Mouse (Mus musculus) liver, embryonic 16.5 days (tissue): ENCODE data around the gene Erh. TPM values are rescaled to one million over a fixed set of nuclear protein-coding genes. Genes with fewer than 3 reads are reported as not detected.

ENCODE experiments used
- ATAC-seq: fragments of 200-750 bp; cut with Nextera tagmentation; 2 replicates; pipeline ENCODE4 v1.8.0; 2017; ENCODE audit warnings: low read depth, mild to moderate bottlenecking, moderate number of reproducible peaks, moderate library complexity
- H3K27ac ChIP-seq: fragments of 300-500 bp; sonication (generic); 2 replicates; pipeline ENCODE4 v1.5.1; 2014; ENCODE audit warnings: mild to moderate bottlenecking, low read length
- H3K27me3 ChIP-seq: fragments of 300-500 bp; sonication (generic); 2 replicates; pipeline ENCODE4 v1.6.1; 2014; ENCODE audit warnings: low read depth, low read length, mixed read lengths; ENCODE audit not compliant: control insufficient read depth, insufficient read depth
- H3K36me3 ChIP-seq: fragments of 300-500 bp; sonication (generic); 2 replicates; pipeline ENCODE4 v1.6.1; 2014; ENCODE audit warnings: mild to moderate bottlenecking; ENCODE audit not compliant: control insufficient read depth, insufficient read depth
- H3K4me1 ChIP-seq: fragments of 300-500 bp; sonication (generic); 2 replicates; pipeline ENCODE4 v1.6.1; 2014; ENCODE audit warnings: low read depth, low read length, mixed read lengths; ENCODE audit not compliant: control insufficient read depth
- H3K4me2 ChIP-seq: fragments of 300-500 bp; sonication (generic); 2 replicates; pipeline ENCODE4 v1.6.1; 2014; ENCODE audit warnings: low read depth, low read length, mixed read lengths
- H3K4me3 ChIP-seq: fragments of 300-500 bp; sonication (generic); 2 replicates; pipeline ENCODE4 v1.5.1; 2014; ENCODE audit warnings: low read depth, mild to moderate bottlenecking, low read length
- H3K9ac ChIP-seq: fragments of 300-500 bp; sonication (generic); 2 replicates; pipeline ENCODE4 v1.6.1; 2014; ENCODE audit warnings: low read depth, low read length
- H3K9me3 ChIP-seq: fragments of 300-500 bp; sonication (generic); replicated peaks from 2 replicates; pipeline ENCODE4 v1.6.1; 2016; ENCODE audit warnings: low read length; ENCODE audit not compliant: control insufficient read depth
- WGBS: fragments of 180-500 bp; shearing (Covaris S2); extraction: QIAGEN DNeasy Blood & Tissue Kit; methylation state at CpG from one replicate; pipeline ENCODE4 v1.1.7; 2014; ENCODE audit not compliant: insufficient replicate concordance; 5-methylcytosine and 5-hydroxymethylcytosine counted together
- polyA plus RNA-seq: library from polyadenylated mRNA; unstranded; fragments of >200 nt; fragmentation: Nextera tagmentation; extraction: Ambion mirVana; gene quantifications from 2 replicates; pipeline ENCODE4 v1.2.1, GENCODE M21; 2015

Erh gene
- 88.5 and 101 TPM in 2 replicates for polyA plus RNA-seq

- under 1% methylated on average over 50 of the region's 50 CpGs for WGBS
- H3K9me3 ChIP-seq = no peaks in the 10 kb centered on the region
- H3K27me3 ChIP-seq = no peaks in the 10 kb centered on the region
- H3K9ac ChIP-seq = peak within 1 kb of the TSS; percentile 92
- peak within 1 kb of the TSS; percentile 88 for H3K27ac ChIP-seq
- peaks cover 17% of the 10 kb centered on the region for H3K36me3 ChIP-seq
- ATAC-seq = peak; percentile 94
- peak within 1 kb of the TSS; percentile 96 for H3K4me3 ChIP-seq
- peak within 1 kb of the TSS; percentile 94 for H3K4me2 ChIP-seq
- H3K4me1 ChIP-seq = peaks cover 28% of the 10 kb centered on the region
Measured at GRCm38 (mm10) chr12:80643693-80644505, at the start of gene Erh, which contains the start of gene Slc39a9. Erh (minus strand) TSS chr12:80644341. Slc39a9 (plus strand) TSS chr12:80643883.

GRCm38 (mm10) chr12:80693700-80694099 is 49.6 kb upstream of the Erh start:
- Histone ChIP-seq H3K4me2 (no peak overlapping the region), H3K4me1 (peaks cover 18% of the 10 kb centered on the region), H3K36me3 (no peaks in the 10 kb centered on the region), H3K4me3 (no peak overlapping the region), H3K9me3 (no peaks in the 10 kb centered on the region), H3K27ac (no peak overlapping the region), H3K9ac (no peak overlapping the region), H3K27me3 (peaks cover 46% of the 10 kb centered on the region)
- ATAC-seq = no peak
- 37% methylated on average over 2 of the region's 2 CpGs for WGBS

- Histone ChIP-seq H3K4me1 (peaks cover 13% of the 10 kb centered on the region), H3K9ac (no peak within 1 kb of the TSS), H3K4me2 (peak within 1 kb of the TSS; percentile 65), H3K27ac (no peak within 1 kb of the TSS), H3K36me3 (no peaks in the 10 kb centered on the region), H3K27me3 (peaks cover 46% of the 10 kb centered on the region), H3K9me3 (no peaks in the 10 kb centered on the region), H3K4me3 (peak within 1 kb of the TSS; percentile 44)
- WGBS = 3% methylated on average over 51 of the region's 52 CpGs
- ATAC-seq = peak; percentile 66
Measured at GRCm38 (mm10) chr12:80692269-80692972, 48.3 kb upstream of the Erh start, which contains the start of gene Plekhd1. Plekhd1 (plus strand) TSS chr12:80692591.

- Histone ChIP-seq H3K27ac (no peak overlapping the region), H3K4me2 (peak overlapping the region; percentile 65), H3K36me3 (no peaks in the 10 kb centered on the region), H3K4me3 (no peak overlapping the region; the same call in 1 of the 2 replicates), H3K9me3 (no peaks in the 10 kb centered on the region), H3K27me3 (peaks cover 46% of the 10 kb centered on the region), H3K9ac (no peak overlapping the region), H3K4me1 (peaks cover 13% of the 10 kb centered on the region)
- no peak for ATAC-seq
- 21% methylated on average over 12 of the region's 12 CpGs for WGBS
Measured at GRCm38 (mm10) chr12:80691671-80692091, 47.5 kb upstream of the Erh start.

- no peak overlapping the region for H3K27ac ChIP-seq
- no peak overlapping the region for H3K4me2 ChIP-seq
- H3K36me3 ChIP-seq = no peaks in the 10 kb centered on the region
- H3K4me3 ChIP-seq = no peak overlapping the region
- 55% methylated on average over 5 of the region's 5 CpGs for WGBS
- no peaks in the 10 kb centered on the region for H3K9me3 ChIP-seq
- no peak overlapping the region for H3K9ac ChIP-seq
- H3K27me3 ChIP-seq = peaks cover 37% of the 10 kb centered on the region
- no peak for ATAC-seq
- peaks cover 13% of the 10 kb centered on the region for H3K4me1 ChIP-seq
Measured at GRCm38 (mm10) chr12:80689696-80690095, 45.6 kb upstream of the Erh start.

- WGBS = 59% methylated on average over 10 of the region's 10 CpGs
- ATAC-seq = no peak
- Histone ChIP-seq H3K9me3 (no peaks in the 10 kb centered on the region), H3K36me3 (no peaks in the 10 kb centered on the region), H3K4me2 (no peak overlapping the region), H3K4me1 (peaks cover 21% of the 10 kb centered on the region), H3K4me3 (no peak overlapping the region), H3K27ac (no peak overlapping the region), H3K9ac (no peak overlapping the region), H3K27me3 (peaks cover 23% of the 10 kb centered on the region)
Measured at GRCm38 (mm10) chr12:80687788-80688211, 43.7 kb upstream of the Erh start.

- Histone ChIP-seq H3K4me1 (peaks cover 11% of the 10 kb centered on the region), H3K4me2 (no peak overlapping the region), H3K9ac (no peak overlapping the region), H3K27me3 (no peaks in the 10 kb centered on the region), H3K4me3 (no peak overlapping the region), H3K36me3 (peaks cover 3% of the 10 kb centered on the region; the same call in 1 of the 2 replicates), H3K27ac (no peak overlapping the region), H3K9me3 (no peaks in the 10 kb centered on the region)
- no peak for ATAC-seq
- 72% methylated on average over 3 of the region's 3 CpGs for WGBS
Measured at GRCm38 (mm10) chr12:80684316-80684715, 40.2 kb upstream of the Erh start.

GRCm38 (mm10) chr12:80683554-80683953 is 39.4 kb upstream of the Erh start:
- WGBS = 42% methylated on average over 3 of the region's 3 CpGs
- peak overlapping the region; percentile 43; the same call in 1 of the 2 replicates for H3K27ac ChIP-seq
- peak; percentile 78 for ATAC-seq
- peaks cover 11% of the 10 kb centered on the region for H3K4me1 ChIP-seq
- no peaks in the 10 kb centered on the region for H3K27me3 ChIP-seq
- H3K9me3 ChIP-seq = no peaks in the 10 kb centered on the region
- H3K9ac ChIP-seq = no peak overlapping the region
- H3K36me3 ChIP-seq = peaks cover 6% of the 10 kb centered on the region; the same call in 1 of the 2 replicates
- no peak overlapping the region for H3K4me2 ChIP-seq
- no peak overlapping the region for H3K4me3 ChIP-seq
